Mouse (Mus musculus) embryonic fibroblast, embryonic 13.5 days (primary cell): Measurements from ENCODE around the gene Tmem185b.

ENCODE experiments used
- CTCF ChIP-seq: IDR thresholded peaks from 2 replicates; pipeline ENCODE4 v1.5.1; 2011; ENCODE audit warnings: mild to moderate bottlenecking, control low read depth, low read length, moderate library complexity, borderline replicate concordance; ENCODE audit not compliant: insufficient read depth
- POLR2A ChIP-seq: IDR thresholded peaks from 2 replicates; pipeline ENCODE4 v1.6.1; 2011; ENCODE audit warnings: low read depth, mild to moderate bottlenecking, control low read depth, low read length, moderate library complexity

DNA sequence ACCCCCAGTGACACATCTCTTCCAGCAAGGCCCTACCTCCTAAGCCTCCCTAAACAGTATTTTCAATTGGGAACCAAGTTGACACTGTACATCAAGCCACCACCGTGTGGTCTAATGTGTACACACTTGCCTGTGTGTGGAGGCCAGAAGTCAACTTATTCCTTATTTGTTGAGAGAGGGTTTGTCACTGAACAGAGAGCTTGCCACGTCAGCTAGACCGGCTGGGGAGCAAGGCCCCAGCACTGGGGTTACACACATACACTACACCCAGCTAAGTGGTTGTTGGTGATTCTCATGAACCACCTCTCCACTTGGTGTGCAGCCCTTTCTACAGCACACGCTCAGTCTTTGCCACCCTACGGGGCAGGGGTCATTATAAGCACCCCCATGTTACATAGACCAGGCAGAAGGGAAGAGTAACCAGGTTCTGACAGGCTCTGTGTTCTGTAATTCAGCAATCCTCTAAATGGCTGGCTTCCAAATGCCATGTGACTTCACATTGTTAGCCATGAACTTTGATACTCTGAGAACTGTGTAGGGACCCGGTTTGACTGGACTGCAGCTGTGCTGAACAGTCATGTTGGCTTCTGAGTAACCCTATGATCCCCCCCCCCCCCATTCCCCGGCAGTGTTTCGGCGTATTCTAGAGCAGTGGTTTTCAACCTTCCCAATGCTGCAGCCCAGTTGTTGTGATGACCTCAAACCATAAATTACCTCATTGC lies 15.0 kb downstream of the Tmem185b start:
- no peak for TF ChIP-seq POLR2A
- no peak for TF ChIP-seq CTCF
